Mouse (Mus musculus): ENCODE results near the gene Il1rapl1.

- TF ChIP-seq CTCF (IDR thresholded peaks at IDR 0.05; ENCODE audit: low read depth, low read length): no peak
- no peak for TF ChIP-seq POLR2A (IDR thresholded peaks at IDR 0.05; ENCODE audit: insufficient read depth, low read length)
- no peak for TF ChIP-seq EP300 (IDR thresholded peaks at IDR 0.05; ENCODE audit: insufficient read depth, low read depth, low read length)
These were observed 1166.3 kb downstream of the Il1rapl1 start for GRCm38 (mm10) chrX:86949112-86949511.

Data from ES-Bruce4 (cell line).